Mouse (Mus musculus): ENCODE data around the gene Fam189a2.

GRCm38 (mm10) chr19:24054904-24055303 lies 24.1 kb upstream of the Fam189a2 start:
- TF ChIP-seq POLR2A (IDR thresholded peaks at IDR 0.05; ENCODE audit: borderline replicate concordance, control insufficient read depth, low read depth, low read length) (no peak), CTCF (IDR thresholded peaks at IDR 0.05; ENCODE audit: control insufficient read depth, insufficient read depth, low read length) (no peak)
